Mouse (Mus musculus) urinary bladder, postnatal 36 days (tissue): ENCODE measurements around the gene Pla2g1b.
"Not testable (repeated sequence)": the region's sequence is repeated elsewhere in the genome, so short reads cannot be mapped to it uniquely, and the experiment has no call there.

ENCODE experiments used
- DNase-seq, 2 experiments: peaks; one replicate each; pipeline ENCODE4 v3.0.0; 2022; ENCODE audit warnings: low spot score in 2 of 2, mixed read lengths in 1 of 2

The Pla2g1b gene

DNA sequence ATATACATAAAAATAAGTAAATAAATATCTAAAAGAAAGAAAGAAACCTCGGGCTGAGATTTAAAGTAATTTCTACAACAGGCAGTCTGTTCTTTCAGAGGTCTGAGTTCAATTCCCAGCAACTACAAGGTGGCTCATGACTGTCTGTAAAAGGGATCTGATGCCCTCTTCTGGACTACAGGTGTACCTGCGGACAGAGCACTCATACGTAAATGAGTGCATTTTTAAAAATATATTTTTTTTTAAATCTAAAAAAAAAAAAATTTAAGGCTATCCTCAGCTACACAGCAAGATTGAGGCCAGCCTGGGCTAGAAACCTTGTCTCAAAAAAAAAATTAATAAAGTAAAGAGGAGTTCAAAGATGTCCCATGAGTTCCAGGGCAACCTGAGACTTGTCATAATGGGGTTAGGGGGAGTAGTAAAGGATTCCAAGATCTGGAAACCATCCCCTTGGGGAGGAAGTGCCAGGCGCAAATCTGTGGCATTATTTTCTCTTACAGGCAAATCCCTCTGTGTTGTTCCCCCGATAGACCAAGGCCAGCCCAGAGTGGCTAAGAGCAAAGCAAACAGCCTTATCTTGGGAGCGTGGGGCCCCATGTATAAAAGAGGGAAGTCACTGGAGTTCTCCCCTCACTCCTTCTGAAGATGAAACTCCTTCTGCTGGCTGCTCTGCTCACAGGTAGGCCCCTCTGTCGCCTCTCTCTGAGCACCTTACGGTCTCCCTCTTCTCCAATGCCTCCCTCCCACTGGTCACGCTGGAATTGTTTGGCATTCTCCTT lies at the start of gene Pla2g1b:
Gene Pla2g1b, plus strand, starts transcription at position 621 of the 779 bp plus-strand sequence.
- no peak for DNase-seq

DNA sequence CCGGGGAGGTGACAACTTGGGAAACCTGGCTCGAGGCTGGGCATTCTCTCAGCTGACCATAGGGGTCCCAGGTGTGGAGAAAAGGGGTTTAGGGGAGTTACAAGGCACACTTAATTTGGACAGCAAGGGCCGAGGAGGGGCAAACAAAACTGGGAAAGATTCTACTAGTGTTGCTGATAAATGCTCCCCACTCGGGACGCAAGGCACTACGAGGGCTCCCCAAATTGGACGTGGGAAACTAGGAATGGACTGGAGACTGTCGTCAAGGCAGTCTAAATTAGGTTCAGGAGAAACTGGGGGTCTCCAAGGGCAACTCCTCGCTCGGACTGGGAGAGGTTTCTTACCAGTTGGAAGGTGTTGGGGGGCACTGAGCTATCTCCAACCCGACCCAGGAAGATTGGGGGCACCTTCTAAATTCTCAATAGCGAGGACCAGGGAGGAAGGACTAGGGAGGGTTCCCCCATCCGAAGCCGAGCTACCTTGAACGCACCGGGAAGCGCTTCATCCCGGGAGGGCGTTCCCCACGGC lies 37.2 kb upstream of the Pla2g1b start:
- no peak for DNase-seq

DNA sequence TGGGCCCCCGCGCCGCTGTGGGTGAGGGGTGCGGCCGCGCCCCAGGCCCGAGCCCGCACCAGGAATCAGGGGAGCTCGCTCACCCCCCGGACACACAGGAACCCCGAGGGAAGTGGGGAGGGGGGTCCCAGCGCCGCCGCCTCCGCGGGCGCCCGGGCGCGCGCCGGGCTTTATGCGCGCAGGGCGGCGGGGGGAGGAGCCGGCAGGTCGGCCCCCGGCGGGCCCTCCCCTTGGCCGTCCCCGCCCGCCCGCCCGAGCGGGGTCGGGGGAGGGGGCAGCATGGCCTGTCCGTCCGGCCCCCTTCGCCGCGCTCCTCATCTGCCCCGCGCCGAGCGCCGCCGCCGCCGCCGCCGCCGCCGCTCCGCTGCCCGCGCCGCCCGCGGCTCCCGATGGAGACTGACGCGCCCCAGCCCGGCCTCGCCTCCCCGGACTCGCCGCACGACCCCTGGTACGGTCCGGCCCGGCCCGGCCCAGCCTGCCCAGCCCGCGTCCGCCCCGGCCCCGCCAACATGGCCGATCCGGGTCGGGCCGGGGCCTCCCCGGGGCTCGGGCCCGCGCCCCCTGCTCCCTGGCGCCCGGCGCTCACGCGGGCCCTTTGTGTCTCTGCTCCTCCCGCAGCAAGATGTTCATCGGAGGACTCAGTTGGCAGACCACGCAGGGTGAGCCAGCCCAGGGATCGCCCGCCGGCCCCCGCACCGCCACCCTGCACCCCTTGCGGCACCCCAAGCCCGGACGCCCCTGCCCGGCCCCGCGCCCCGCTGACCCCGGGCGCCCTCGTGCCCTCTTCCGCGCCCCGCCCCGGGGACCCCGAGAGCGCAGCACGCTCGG lies 36.5 kb upstream of the Pla2g1b start, which contains the start of gene Msi1:
Gene Msi1, plus strand, starts transcription at position 241 of the 828 bp plus-strand sequence.
- no peak for DNase-seq

DNA sequence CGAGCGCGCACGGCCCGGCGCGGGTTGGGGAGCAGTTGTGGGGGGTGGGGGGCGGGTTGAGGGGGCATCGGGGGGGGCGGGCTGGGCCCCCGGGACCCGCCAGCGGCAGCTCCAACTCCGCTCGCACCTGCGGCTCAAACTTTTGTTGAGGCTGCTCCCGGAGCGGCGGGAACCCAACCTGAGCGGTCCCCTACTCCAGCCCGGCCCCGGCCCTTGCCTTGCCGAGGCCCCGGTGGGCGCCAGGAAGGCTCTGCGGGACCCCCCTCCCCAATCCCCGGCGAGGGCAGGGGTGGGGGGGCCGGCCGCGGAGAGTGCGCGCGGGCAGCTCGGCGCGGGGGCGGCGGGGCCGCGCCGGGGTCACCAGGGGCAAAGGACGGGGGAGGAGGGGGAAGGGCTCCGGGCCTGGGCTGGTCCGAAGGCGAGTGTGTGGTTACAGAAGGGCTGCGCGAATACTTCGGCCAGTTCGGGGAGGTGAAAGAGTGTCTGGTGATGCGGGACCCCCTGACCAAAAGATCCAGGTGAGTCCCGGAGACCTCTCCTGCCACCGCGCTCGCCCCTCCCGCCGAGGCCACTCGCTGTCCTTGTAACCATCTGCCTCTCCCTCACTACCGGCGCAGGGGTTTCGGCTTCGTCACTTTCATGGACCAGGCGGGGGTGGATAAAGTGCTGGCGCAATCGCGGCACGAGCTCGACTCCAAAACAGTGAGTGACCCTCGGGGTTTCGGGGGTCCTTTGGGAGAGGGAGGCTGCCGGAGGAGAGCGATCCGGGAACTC lies 35.7 kb upstream of the Pla2g1b start:
- no peak for DNase-seq

DNA sequence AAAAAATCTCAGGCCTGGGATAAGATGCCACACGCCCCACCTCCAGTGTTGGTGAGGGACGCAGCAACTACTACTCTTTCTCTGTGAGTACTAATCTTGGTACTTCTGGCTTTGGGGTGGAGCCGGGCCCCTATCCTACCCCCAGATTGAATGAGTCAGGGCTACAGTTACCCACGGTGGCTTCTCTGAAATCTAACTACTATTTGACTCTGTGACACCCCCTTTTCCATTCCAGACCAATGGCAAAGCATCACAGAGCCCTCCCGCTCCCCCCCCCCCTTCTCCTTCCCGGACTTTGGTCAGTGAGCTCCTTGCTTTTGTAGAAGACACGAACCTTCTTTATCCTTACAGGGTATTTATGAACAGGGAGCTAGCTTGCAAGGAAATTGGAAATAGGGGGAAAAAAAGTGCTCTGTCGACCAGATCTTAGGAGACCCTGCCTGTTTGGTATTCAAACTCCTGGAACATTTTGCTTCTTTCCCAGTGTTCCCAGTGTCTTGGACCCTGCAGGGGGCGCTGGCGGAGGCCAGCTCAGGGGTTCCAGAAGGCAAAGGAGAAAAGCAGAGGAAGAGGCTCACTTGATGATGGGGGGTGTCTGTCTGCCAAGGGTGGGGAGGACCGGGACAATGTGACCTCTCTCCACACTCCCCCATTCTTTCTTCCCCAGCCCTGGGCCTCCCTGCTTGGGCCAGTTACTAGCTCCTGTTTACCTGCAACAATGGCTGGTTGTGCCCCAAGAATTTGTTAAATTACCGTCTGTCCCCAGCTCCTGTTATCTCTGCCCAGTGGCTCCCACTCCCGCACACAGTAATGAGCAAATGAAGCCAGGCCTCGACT lies 34.8 kb upstream of the Pla2g1b start:
- no peak for DNase-seq

DNA sequence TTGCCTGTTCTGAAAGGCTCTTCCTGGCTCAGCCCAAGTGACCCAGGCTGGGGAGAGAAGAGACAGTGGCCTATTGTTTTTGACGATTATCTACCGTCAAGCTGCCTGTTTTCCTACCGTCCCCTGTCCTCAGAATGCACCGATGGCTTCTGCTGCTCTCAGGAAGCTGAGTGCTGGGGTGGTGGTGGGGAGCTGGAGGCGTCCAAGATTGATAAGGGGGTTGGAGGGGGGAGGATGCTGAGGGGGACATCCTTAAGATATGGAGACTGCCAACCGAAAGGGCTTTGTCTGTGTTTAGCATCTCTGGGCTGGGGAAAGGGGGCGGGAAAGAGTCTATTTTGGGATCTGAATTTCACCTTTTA lies 34.2 kb upstream of the Pla2g1b start:
- DNase-seq = no peak

DNA sequence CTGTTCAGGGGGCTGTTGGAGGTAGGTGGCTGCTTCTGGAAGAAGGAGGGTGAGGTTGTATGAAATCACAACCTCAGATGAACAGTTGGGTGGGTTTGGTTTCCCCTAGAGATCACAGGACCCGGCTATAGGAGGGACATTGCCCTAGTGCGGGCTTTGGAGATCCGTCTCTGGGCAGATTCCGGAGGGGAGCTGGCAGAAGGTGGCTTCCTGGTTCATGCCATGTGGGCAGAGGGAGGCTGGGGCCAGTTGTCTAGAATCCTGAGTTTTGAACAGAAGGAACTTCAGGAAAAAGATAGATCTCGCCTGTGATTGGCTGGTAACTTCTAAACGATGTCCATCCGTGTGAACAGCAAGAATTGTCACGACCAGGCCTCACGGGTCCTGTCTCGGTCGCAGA lies 33.7 kb upstream of the Pla2g1b start:
- DNase-seq = no peak

DNA sequence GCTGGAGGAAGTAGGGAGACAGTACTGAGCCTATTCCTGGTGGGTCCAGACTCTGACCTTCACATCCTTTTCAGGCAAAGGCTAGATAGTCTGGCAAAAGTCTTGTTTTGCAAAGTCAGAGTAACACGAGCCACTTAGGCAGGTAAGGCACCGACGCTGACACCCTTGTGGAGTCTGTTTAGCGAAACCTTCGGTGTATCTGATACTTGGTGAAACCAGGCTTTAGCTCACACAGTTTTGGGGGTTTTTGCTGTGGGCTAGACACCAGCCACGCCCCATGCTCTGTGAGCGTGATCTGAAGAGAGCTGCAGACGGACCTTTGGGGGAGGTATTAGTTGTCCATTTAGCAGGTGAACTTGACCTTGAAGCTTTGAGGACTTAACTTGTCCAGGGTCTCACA lies 32.9 kb upstream of the Pla2g1b start:
- DNase-seq = no peak

DNA sequence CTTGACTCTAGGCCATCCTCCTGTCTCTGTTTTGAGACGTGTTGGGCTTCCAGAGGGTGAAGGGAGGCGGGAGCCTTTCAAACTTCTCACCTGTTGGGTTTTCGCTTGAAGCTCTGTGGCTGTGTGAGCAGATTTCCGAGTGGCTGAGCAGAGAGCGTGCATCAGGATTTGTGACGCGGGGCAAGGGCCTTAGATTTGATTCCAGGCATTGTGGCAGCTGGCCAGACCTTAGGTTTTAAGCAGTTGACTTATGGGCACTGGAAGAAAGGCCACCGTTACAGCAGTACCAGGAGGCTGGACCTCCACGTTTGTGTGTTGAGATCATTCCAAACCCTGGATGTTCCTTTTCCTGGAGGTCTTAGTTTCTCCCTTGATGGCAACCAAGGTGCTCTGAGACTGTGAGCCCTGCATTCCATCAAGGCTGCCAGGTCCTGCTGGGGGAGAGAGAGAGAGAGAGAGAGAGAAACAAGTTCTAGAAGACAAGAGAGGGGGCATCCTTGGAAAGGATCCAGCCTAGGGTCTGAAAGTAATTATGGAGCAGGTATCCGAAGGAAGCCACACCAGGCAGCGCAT lies 31.7 kb upstream of the Pla2g1b start:
- DNase-seq = no peak

DNA sequence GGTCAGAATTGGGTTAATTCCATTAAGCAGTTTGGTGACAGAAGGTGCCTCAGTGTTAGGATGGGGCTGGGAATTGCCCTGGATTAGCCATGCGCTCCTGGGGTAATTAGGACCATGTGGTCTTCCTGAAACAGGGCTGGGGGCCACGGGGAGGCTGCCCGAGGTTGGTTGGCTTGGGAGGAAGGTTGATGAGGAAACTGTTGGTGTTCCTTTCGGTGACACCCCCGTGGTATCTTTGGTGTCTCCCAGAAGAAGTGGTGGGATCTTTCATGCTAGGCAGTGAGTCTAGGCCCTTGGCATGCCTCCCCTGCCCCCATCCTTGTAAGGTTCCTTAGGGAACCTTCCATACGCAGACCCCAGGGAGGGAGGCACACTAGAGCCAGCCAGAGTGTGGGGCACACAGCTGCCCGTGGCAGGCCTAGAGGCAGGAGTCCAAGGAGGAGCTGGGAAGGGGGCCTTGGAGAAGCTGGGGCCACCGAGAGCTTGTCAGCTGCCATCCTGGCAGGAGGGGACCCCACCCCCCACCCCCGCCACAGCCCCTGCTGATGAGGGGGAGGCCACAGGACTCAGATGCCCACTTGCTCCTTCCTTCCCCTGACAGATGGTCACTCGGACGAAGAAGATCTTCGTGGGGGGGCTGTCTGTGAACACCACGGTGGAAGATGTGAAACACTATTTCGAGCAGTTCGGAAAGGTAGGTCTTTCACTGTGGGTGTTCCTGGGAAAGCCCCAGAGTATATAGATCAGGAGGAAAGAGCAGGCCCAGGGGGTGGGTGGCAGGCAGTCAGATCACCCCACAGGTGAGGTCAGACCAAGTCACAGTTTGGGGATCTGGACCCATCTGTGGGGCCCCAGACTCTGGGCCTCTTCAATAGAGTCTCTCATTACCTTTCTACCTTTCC lies 31.0 kb upstream of the Pla2g1b start:
- no peak for DNase-seq

DNA sequence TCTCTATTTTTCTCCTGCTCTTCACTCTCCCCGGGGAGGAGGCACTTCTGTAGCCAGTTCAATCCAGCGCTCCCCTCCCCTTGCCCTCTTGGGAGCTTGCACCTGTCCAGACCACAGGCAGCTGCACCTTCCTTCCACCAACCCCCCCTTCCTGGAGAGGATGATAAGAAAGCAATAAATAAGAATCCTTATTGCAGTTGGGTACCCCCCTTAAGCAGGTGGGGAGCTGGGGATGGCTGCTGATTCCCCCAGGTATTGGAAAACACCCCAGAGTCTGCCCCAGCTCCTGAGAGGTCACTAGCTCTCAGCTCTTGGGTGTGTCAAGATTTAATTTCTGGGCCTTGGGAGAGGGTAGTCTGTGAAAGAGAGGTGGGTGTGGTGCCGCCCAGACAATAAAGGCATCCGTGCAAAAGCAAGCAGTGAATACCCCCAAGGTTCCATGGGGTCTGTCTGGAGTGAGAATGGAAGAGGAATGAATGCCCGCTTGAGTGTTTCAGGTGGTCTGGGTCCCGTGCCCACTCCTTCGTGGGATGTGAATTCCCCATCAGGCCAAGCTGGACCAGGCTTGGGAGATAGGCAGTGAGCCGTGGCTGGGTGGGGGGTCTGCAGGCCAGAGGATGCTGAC lies 30.2 kb upstream of the Pla2g1b start:
- no peak for DNase-seq

DNA sequence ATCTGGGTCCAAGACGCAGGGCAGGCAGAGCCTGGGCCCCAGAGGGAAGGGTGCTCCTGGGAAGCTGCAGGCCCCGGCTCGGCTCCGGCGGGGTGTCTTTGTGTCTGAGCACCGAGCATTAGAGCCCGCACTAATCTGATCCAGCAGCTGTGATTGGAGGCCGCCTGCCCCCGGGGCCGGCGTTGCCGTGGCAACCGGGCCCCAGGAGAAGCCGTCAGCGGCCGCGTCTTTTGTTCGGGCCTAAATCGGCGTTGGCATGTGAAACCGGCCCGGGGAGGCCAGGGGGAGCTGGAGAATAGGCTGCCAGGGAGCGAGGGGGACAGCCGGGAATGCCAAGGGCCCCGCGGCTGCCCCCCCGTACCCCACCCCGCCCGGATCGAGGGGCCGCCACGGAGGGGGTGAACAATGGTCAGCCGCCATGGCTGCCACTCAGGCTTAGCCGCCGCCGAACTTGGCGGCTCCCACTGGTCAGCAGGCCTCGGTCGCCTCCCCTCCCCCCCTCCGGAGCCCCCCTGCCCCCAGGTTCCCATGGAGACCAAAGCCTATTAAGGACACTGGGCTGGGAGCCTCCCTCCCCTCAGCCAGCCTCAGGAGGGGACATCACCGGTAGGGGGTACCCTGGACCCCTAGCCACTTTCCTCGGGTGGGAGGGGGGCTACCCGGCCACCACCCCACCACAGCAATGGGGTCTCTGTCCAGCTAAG lies 29.5 kb upstream of the Pla2g1b start:
- DNase-seq = peak in 1 of 2 experiments; percentile 11

DNA sequence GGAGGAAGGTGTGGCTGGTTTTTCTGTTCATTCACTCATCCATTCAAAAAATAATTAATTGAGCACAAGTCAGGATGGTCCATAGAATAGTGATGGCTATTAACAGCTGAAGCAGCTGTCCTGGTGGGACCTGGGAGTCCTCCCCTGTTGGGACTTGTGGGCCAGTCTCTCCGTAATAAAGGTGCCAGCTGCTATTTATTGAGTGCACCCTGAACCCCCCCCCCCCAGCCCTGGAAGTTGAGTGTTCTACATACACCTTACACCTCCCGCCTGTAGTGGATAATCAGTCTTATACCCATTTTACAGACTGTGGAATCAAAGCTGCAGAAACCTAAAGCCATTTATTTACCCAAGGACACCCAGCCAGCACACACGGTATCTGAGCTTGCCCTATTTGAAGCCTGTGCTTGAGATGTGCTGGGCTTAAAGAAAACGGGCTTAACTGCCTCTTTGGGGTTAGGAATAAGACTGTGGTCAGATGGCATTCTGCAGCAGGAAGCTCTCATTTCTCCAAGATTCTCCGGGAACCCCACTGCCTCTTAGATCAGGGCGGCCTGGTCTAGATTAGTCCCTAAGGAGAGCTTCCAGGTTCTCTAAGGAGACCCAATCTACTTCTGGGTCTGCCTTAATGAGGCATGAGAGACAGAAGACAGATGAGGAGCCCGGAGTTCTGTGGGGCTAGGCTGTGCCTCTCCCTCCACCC lies 28.7 kb upstream of the Pla2g1b start:
- no peak for DNase-seq

DNA sequence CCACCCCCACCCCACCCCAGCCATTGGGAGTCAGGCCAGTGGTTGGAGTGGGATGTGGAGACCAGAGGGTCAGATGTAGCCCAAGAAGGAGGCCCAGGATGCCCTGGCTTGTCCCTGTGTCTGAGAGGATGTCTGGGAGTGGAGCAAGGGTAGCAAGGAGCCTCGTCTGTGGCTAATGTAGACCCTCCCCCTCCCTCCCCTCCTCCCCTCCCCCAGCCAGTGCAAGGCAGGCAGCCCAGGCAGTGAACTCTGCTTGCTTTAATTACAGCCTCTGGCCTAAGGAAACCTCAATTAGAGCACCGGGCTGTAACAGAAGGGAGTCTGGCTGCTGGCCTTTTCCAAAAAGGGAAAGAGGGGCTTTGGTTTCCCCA lies 28.1 kb upstream of the Pla2g1b start:
- DNase-seq = no peak

DNA sequence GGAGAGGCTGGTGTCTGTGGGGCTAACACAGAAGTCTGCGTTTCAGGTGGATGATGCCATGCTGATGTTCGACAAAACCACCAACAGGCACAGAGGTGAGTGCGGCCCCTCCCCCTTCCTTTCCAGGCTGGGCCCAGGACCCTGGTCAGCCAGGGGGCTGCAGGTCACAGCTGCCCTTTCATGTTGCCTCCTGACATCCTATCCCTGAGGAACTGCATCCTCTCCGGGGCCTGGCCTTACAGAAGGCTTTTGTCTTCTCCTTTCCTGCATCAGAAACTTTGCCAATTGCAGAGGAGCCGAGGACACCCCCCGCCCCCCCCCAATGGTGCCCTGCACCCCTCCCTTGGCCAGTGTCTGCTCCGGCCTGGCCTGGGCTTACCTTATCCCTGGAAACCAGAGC lies 27.4 kb upstream of the Pla2g1b start:
- no peak for DNase-seq

DNA sequence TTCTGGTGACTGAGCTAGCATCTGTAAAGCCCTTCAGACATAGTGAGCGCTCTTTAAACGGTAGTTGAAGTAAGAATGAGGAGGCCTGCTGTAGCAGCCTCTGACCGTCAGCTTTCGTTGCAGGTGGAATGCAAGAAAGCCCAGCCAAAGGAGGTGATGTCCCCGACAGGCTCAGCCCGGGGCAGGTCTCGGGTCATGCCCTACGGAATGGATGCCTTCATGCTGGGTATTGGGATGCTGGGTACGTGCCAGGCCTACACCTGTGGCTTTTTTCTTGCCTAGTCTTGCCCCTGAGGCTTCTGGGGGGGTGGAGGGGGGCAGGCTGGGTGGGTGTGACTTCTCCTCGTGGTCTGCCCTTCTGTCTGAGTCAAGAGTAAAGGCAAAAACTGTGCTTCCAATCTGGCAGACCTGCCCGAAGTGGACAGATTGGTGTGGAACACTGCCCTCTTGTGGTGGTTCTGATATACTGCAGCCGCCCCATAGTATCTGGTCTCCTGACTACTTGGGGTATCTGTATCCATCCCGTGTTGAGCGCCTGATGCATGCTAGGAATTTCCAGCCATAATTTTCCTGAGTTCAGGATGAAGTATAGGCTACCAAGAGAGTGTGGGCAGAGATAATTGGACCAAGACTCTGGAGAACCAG lies 24.7 kb upstream of the Pla2g1b start:
- peak; percentile 59 to 70 for DNase-seq

DNA sequence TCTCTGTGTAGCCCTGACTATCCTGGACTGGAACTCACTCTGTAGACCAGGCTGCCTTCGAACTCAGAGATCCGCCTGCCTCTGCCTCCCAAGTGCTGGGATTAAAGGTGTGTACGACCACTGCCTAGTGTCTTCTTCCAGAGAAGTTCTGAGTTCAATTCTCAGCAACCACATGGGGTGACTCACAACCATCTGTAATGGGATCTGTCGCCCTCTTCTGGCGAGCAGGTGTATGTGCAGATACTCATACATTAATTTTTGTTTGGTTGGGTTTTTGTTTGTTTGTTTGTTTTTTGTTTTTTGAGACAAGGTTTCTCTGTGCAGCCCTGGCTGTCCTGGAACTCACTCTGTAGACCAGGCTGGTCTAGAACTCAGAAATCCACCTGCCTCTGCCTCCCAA lies 23.4 kb upstream of the Pla2g1b start:
- DNase-seq = not testable (repeated sequence)

DNA sequence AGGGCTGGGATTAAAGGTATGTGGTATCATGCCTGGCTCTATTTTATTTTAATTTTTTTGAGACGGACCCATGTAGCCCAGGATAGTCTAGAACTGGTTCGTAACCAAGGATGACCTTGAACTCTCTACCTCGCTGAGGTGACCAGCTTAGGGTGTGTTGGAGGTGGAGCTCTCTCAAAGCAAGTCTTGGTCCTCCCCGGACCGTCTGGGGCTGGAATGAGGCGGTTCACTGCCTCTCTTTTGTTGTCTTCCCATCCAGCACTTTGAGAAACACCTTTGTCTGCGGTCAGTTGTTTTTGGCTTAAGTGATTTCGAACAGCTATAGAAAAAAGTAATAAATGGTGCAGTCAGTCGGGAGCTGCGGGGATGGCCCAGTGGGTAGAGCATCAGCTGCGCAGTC lies 21.9 kb upstream of the Pla2g1b start:
- no peak for DNase-seq
